Mouse (Mus musculus) B cell, adult 2 months (primary cell): Measurements from ENCODE around the gene Tmprss9.
"Not testable (repeated sequence)": the region's sequence is repeated elsewhere in the genome, so short reads cannot be mapped to it uniquely, and the experiment has no call there.

Experiments
- DNase-seq, 2 experiments: peaks; one replicate each; pipeline ENCODE4 v3.0.0; 2022

The Tmprss9 gene

GRCm38 (mm10) chr10:80871581-80871980 is at the start of gene Tmprss9:
TSS of gene Tmprss9 (plus strand) at chr10:80871848.
- no peak for DNase-seq

- DNase-seq, result peak; percentile 55 to 64
These were observed 49.7 kb upstream of the Tmprss9 start for GRCm38 (mm10) chr10:80821991-80822390.

GRCm38 (mm10) chr10:80822528-80822927 is 49.1 kb upstream of the Tmprss9 start:
- no peak for DNase-seq

- no peak for DNase-seq
These were observed 48.3 kb upstream of the Tmprss9 start for GRCm38 (mm10) chr10:80823316-80823715.

- peak in 1 of 2 experiments; percentile 36 for DNase-seq
These were observed 47.6 kb upstream of the Tmprss9 start for GRCm38 (mm10) chr10:80823847-80824643.

- DNase-seq, result no peak
These were observed 46.8 kb upstream of the Tmprss9 start for GRCm38 (mm10) chr10:80824827-80825226.

- DNase-seq, result peak; percentile 99
These were observed 45.2 kb upstream of the Tmprss9 start, which contains the start of gene Oaz1 for GRCm38 (mm10) chr10:80826151-80827062. TSS of gene Oaz1 (plus strand) at chr10:80826656.

GRCm38 (mm10) chr10:80827063-80827869 is 44.4 kb upstream of the Tmprss9 start:
- DNase-seq, result no peak

GRCm38 (mm10) chr10:80827870-80828420 is 43.7 kb upstream of the Tmprss9 start:
- no peak for DNase-seq

- DNase-seq, result not testable (repeated sequence)
These were observed 43.1 kb upstream of the Tmprss9 start for GRCm38 (mm10) chr10:80828587-80828986.

- no peak for DNase-seq
These were observed 42.0 kb upstream of the Tmprss9 start for GRCm38 (mm10) chr10:80829359-80830278.

- DNase-seq, result peak; percentile 54 to 58
These were observed 40.5 kb upstream of the Tmprss9 start for GRCm38 (mm10) chr10:80831136-80831535.

GRCm38 (mm10) chr10:80832818-80833217 is 38.8 kb upstream of the Tmprss9 start:
- no peak for DNase-seq

GRCm38 (mm10) chr10:80835617-80836016 is 36.0 kb upstream of the Tmprss9 start:
- no peak for DNase-seq

- no peak for DNase-seq
These were observed 34.7 kb upstream of the Tmprss9 start for GRCm38 (mm10) chr10:80836949-80837379.

GRCm38 (mm10) chr10:80837827-80838226 is 33.8 kb upstream of the Tmprss9 start:
- no peak for DNase-seq

- DNase-seq, result no peak
These were observed 33.2 kb upstream of the Tmprss9 start for GRCm38 (mm10) chr10:80838346-80838912.

- no peak for DNase-seq
These were observed 31.8 kb upstream of the Tmprss9 start for GRCm38 (mm10) chr10:80839848-80840247.

- no peak for DNase-seq
These were observed 30.0 kb upstream of the Tmprss9 start for GRCm38 (mm10) chr10:80841685-80842084.

GRCm38 (mm10) chr10:80842334-80842733 is 29.3 kb upstream of the Tmprss9 start:
- DNase-seq, result no peak
